Mouse (Mus musculus) liver, embryonic 14.5 days (tissue): ENCODE measurements around the gene Vamp1. TPM values are rescaled to one million over a fixed set of nuclear protein-coding genes. Genes with fewer than 3 reads are reported as not detected.
"Not testable (repeated sequence)": the region's sequence is repeated elsewhere in the genome, so short reads cannot be mapped to it uniquely, and the experiment has no call there.

ENCODE experiments used
- ATAC-seq: fragments of 200-750 bp; cut with Nextera tagmentation; 2 replicates; pipeline ENCODE4 v1.8.0; 2017; ENCODE audit warnings: moderate number of reproducible peaks, mild to moderate bottlenecking, moderate library complexity; ENCODE audit not compliant: insufficient read depth
- DNase-seq, 3 experiments: peaks; one replicate each; pipeline ENCODE4 v3.0.0-alpha.2; 2012 to 2013; ENCODE audit warnings: low read depth in 3 of 3, low spot score in 3 of 3
- H3K27ac ChIP-seq: fragments of 300-500 bp; sonication (generic); 2 replicates; pipeline ENCODE4 v1.5.1; 2014; ENCODE audit warnings: moderate library complexity, mild to moderate bottlenecking, control low read depth, inconsistent platforms
- H3K27me3 ChIP-seq: fragments of 300-500 bp; sonication (generic); 2 replicates; pipeline ENCODE4 v1.6.1; 2014; ENCODE audit warnings: mild to moderate bottlenecking, low read length, moderate library complexity; ENCODE audit not compliant: control insufficient read depth, insufficient read depth
- H3K36me3 ChIP-seq: fragments of 300-500 bp; sonication (generic); replicated peaks from 2 replicates; pipeline ENCODE4 v1.6.1; 2014; ENCODE audit warnings: low read depth; ENCODE audit not compliant: control insufficient read depth, insufficient read depth
- H3K4me1 ChIP-seq, 2 experiments: fragments of 200-500 bp in 1 of 2; fragments of 300-500 bp in 1 of 2; sonication (generic) in 1 of 2; replicated peaks; 2 replicates each; pipeline ENCODE4 v1.6.1; 2012 to 2014; ENCODE audit warnings: antibody characterized with exemption in 1 of 2, inconsistent platforms in 1 of 2, low read length in 1 of 2; ENCODE audit not compliant: control insufficient read depth in 2 of 2, insufficient read depth in 2 of 2
- H3K4me2 ChIP-seq: fragments of 300-500 bp; sonication (generic); 2 replicates; pipeline ENCODE4 v1.6.1; 2014; ENCODE audit warnings: low read depth, mild to moderate bottlenecking, control low read depth, moderate library complexity
- H3K4me3 ChIP-seq, 2 experiments: fragments of 200-500 bp in 1 of 2; fragments of 300-500 bp in 1 of 2; sonication (generic) in 1 of 2; 2 replicates each; pipeline ENCODE4 v1.5.1; 2012 to 2014; ENCODE audit warnings: low read depth in 2 of 2, low read length in 2 of 2, mild to moderate bottlenecking in 2 of 2, control low read depth in 1 of 2, inconsistent platforms in 1 of 2, moderate library complexity in 1 of 2; ENCODE audit not compliant: insufficient read depth in 1 of 2
- H3K9ac ChIP-seq: fragments of 300-500 bp; sonication (generic); replicated peaks from 2 replicates; pipeline ENCODE4 v1.6.1; 2014; ENCODE audit warnings: mild to moderate bottlenecking, control low read depth, moderate library complexity
- H3K9me3 ChIP-seq: fragments of 300-500 bp; sonication (generic); 2 replicates; pipeline ENCODE4 v1.6.1; 2016; ENCODE audit warnings: low read length, mixed read lengths; ENCODE audit not compliant: control insufficient read depth
- CTCF ChIP-seq: IDR thresholded peaks from 2 replicates; pipeline ENCODE4 v1.5.1; 2016; ENCODE audit warnings: antibody characterized with exemption, low read depth, control low read depth
- EP300 ChIP-seq: IDR thresholded peaks from 2 replicates; pipeline ENCODE4 v1.6.1; 2016; ENCODE audit warnings: antibody characterized with exemption, low read depth
- WGBS: fragments of 180-500 bp; shearing (Covaris S2); extraction: QIAGEN DNeasy Blood & Tissue Kit; methylation state at CpG from one replicate; pipeline ENCODE4 v1.1.7; 2014; ENCODE audit not compliant: insufficient replicate concordance; 5-methylcytosine and 5-hydroxymethylcytosine counted together
- polyA plus RNA-seq, 2 experiments: library from polyadenylated mRNA; depleted of rRNA in 1 of 2; stranded (reverse) in 1 of 2; unstranded in 1 of 2; fragments of >200 nt; fragmentation: Nextera tagmentation in 1 of 2; extraction: Ambion mirVana in 1 of 2; gene quantifications; 2 replicates each; pipeline versions ENCODE4 v1.2.1 to v1.2.3; 2012 to 2014

Gene Vamp1
- polyA plus RNA-seq, 2 experiments: 0.94 to 3.5 TPM

- H3K27ac ChIP-seq: no peak overlapping the region
- no peak overlapping the region for H3K4me2 ChIP-seq
- no peak overlapping the region for H3K4me3 ChIP-seq
- H3K9me3 ChIP-seq: no peaks in the 10 kb centered on the region
- DNase-seq (no peak), ATAC-seq (no peak)
- H3K27me3 ChIP-seq: no peaks in the 10 kb centered on the region
- H3K36me3 ChIP-seq: no peaks in the 10 kb centered on the region
- H3K4me1 ChIP-seq: no peaks in the 10 kb centered on the region
- H3K9ac ChIP-seq: no peak overlapping the region
- TF ChIP-seq EP300 (no peak), CTCF (no peak)
- 42% methylated on average over 8 of the region's 8 CpGs for WGBS
These were observed 64.4 kb downstream of the Vamp1 start for GRCm38 (mm10) chr6:125279729-125280128.

DNA sequence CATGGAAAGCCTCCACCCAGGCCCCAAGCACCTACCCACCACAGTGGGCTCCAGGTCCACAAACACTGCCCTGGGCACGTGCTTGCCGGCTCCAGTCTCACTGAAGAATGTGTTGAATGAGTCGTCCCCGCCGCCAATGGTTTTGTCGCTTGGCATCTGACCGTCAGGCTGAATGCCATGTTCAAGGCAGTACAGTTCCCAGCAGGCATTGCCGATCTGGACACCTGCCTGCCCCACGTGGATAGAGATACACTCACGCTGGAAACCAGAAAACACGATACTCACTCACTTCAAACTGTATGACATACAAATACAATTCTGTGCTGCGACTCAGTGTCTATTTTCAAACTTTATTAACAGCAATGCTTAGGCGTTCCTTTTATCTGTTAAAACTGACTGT lies 67.4 kb downstream of the Vamp1 start:
- ATAC-seq, H3K9me3 ChIP-seq: not testable (repeated sequence)
- WGBS: 77% methylated on average over 13 of the region's 13 CpGs

GRCm38 (mm10) chr6:125284250-125284649 lies 68.9 kb downstream of the Vamp1 start:
- no peak overlapping the region for H3K9ac ChIP-seq
- no peak overlapping the region for H3K27ac ChIP-seq
- H3K36me3 ChIP-seq: no peaks in the 10 kb centered on the region
- TF ChIP-seq CTCF (no peak), EP300 (no peak)
- H3K4me2 ChIP-seq: no peak overlapping the region
- DNase-seq: no peak
- no peaks in the 10 kb centered on the region for H3K9me3 ChIP-seq
- no peaks in the 10 kb centered on the region for H3K27me3 ChIP-seq
- no peaks in the 10 kb centered on the region for H3K4me1 ChIP-seq
- ATAC-seq: no peak
- H3K4me3 ChIP-seq: no peak overlapping the region
- 50% methylated on average over 8 of the region's 8 CpGs for WGBS

More for the DNA sequence above, 67.4 kb downstream of the Vamp1 start:
- H3K4me2 ChIP-seq, H3K27me3 ChIP-seq, H3K27ac ChIP-seq, H3K4me1 ChIP-seq, H3K9ac ChIP-seq, H3K36me3 ChIP-seq, H3K4me3 ChIP-seq, DNase-seq: not testable (repeated sequence)

DNA sequence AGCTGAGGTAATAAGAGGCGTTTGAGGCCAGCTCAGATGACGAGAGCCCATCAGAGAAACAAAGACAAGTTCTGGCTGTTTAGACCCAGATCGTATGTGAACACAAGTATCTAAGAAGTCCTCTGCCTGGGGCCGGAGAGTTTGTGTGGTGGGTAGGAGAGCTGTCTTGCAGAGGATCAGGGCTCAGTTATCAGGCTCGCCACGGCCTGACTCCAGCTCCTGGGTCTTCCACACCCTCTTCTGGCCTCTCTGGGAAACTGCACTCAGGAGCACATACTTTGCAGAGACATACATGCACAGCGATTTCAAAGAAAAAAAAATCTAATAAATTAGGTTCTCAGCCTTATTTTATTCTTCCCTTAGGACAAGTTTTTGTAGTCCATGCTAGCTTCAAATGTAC lies 69.4 kb downstream of the Vamp1 start:
- Histone ChIP-seq H3K9ac (no peak overlapping the region), H3K27ac (no peak overlapping the region), H3K36me3 (no peaks in the 10 kb centered on the region), H3K27me3 (no peaks in the 10 kb centered on the region), H3K4me1 (no peaks in the 10 kb centered on the region), H3K4me2 (no peak overlapping the region), H3K9me3 (no peaks in the 10 kb centered on the region), H3K4me3 (no peak overlapping the region)
- WGBS: 71% methylated on average over 7 of the region's 7 CpGs
- ATAC-seq (no peak), DNase-seq (no peak)
- TF ChIP-seq EP300 (no peak), CTCF (no peak)

GRCm38 (mm10) chr6:125285890-125286289 lies 70.5 kb downstream of the Vamp1 start, which contains the start of gene Tuba3a:
Gene Tuba3a (minus strand): TSS chr6:125286042.
- Histone ChIP-seq H3K9ac (no peak within 1 kb of the TSS), H3K4me2 (no peak within 1 kb of the TSS), H3K36me3 (no peaks in the 10 kb centered on the region), H3K9me3 (no peaks in the 10 kb centered on the region), H3K27ac (no peak within 1 kb of the TSS), H3K27me3 (no peaks in the 10 kb centered on the region), H3K4me1 (no peaks in the 10 kb centered on the region), H3K4me3 (no peak within 1 kb of the TSS)
- no peak for DNase-seq
- 80% methylated on average over 22 of the region's 22 CpGs for WGBS
- TF ChIP-seq EP300 (no peak), CTCF (no peak)
- no peak for ATAC-seq
